In genomic region chr16:91861784-91862371, GRCm38 (mm10) we compare ENCODE assay signal across 7 mouse cellular contexts.
DNase-seq lines count a peak whose midpoint lies in the region; ATAC-seq and TF ChIP-seq lines count a peak whose summit lies in the region.

No protein-coding gene starts in this region.

- H3K27me3 ChIP-seq in midbrain, postnatal 0 days (ENCODE audit: insufficient read depth, low read length): no peaks in the 10 kb centered on the region
- H3K27me3 ChIP-seq in midbrain, embryonic 15.5 days (replicated peaks): no peaks in the 10 kb centered on the region
- no peaks in the 10 kb centered on the region for H3K27me3 ChIP-seq in heart, embryonic 16.5 days (ENCODE audit: control insufficient read depth, insufficient read depth, low read length)
- no peaks in the 10 kb centered on the region for H3K27me3 ChIP-seq in liver, embryonic 11.5 days (replicated peaks; ENCODE audit: control insufficient read depth, insufficient read depth, low read length)
- no peaks in the 10 kb centered on the region for H3K27me3 ChIP-seq in testis, adult 2 months (ENCODE audit: control insufficient read depth, insufficient read depth, low read length)

- peaks cover 28% of the 10 kb centered on the region for H3K36me3 ChIP-seq in midbrain, postnatal 0 days (ENCODE audit: insufficient read depth, low read length)
- H3K36me3 ChIP-seq in midbrain, embryonic 15.5 days (replicated peaks): peaks cover 13% of the 10 kb centered on the region
- H3K36me3 ChIP-seq in heart, embryonic 16.5 days (ENCODE audit: control insufficient read depth, insufficient read depth): peaks cover 8% of the 10 kb centered on the region; the same call in 1 of the 2 replicates
- H3K36me3 ChIP-seq in liver, embryonic 11.5 days (ENCODE audit: control insufficient read depth, insufficient read depth, low read length): peaks cover 2% of the 10 kb centered on the region; the same call in 1 of the 2 replicates
- no peaks in the 10 kb centered on the region; the same call in 1 of the 2 replicates for H3K36me3 ChIP-seq in testis, adult 2 months (ENCODE audit: control insufficient read depth, insufficient read depth, low read length)

- TF ChIP-seq CTCF in midbrain, postnatal 0 days (IDR thresholded peaks at IDR 0.05): no peak
- no peak for TF ChIP-seq CTCF in embryonic fibroblast, embryonic 13.5 days (IDR thresholded peaks at IDR 0.05; ENCODE audit: borderline replicate concordance, insufficient read depth, low read length)
- no peak for TF ChIP-seq CTCF in testis, adult 2 months (IDR thresholded peaks at IDR 0.05; ENCODE audit: control insufficient read depth, insufficient read depth, insufficient replicate concordance, low read depth, low read length)

- 0 out of 2 replicates have a peak, but pooled peaks have one; percentile 31 for TF ChIP-seq POLR2A in embryonic fibroblast, embryonic 13.5 days (IDR thresholded peaks at IDR 0.05; ENCODE audit: low read depth, low read length)
- no peak for TF ChIP-seq POLR2A in testis, adult 2 months (IDR thresholded peaks at IDR 0.05; ENCODE audit: control insufficient read depth, low read depth, low read length)

- DNase-seq in midbrain, postnatal 0 days (ENCODE audit: low spot score): peak; percentile 62
- no peak for DNase-seq in liver, embryonic 11.5 days (ENCODE audit: low spot score)

- 75% methylated on average over 6 of the region's 6 CpGs for WGBS in midbrain, postnatal 0 days
- WGBS in midbrain, embryonic 15.5 days: 79% methylated on average over 6 of the region's 6 CpGs
- WGBS in heart, embryonic 16.5 days: 48% methylated on average over 6 of the region's 6 CpGs
- 71% methylated on average over 6 of the region's 6 CpGs for WGBS in liver, embryonic 11.5 days

- H3K4me2 ChIP-seq in midbrain, postnatal 0 days (ENCODE audit: low read depth, low read length, poor library complexity, severe bottlenecking): no peak overlapping the region
- H3K4me2 ChIP-seq in midbrain, embryonic 15.5 days: no peak overlapping the region
- H3K4me2 ChIP-seq in heart, embryonic 16.5 days (ENCODE audit: low read depth, low read length): no peak overlapping the region
- no peak overlapping the region for H3K4me2 ChIP-seq in liver, embryonic 11.5 days

- no peaks in the 10 kb centered on the region for H3K9me3 ChIP-seq in midbrain, postnatal 0 days (ENCODE audit: low read length)
- H3K9me3 ChIP-seq in midbrain, embryonic 15.5 days: no peaks in the 10 kb centered on the region
- no peaks in the 10 kb centered on the region for H3K9me3 ChIP-seq in heart, embryonic 16.5 days (replicated peaks; ENCODE audit: control insufficient read depth, low read length)
- no peaks in the 10 kb centered on the region for H3K9me3 ChIP-seq in liver, embryonic 11.5 days (ENCODE audit: control insufficient read depth, low read length)

- H3K9ac ChIP-seq in midbrain, postnatal 0 days (replicated peaks; ENCODE audit: low read length, poor library complexity, severe bottlenecking): no peak overlapping the region
- H3K9ac ChIP-seq in midbrain, embryonic 15.5 days: no peak overlapping the region
- H3K9ac ChIP-seq in heart, embryonic 16.5 days (ENCODE audit: low read length): no peak overlapping the region
- H3K9ac ChIP-seq in liver, embryonic 11.5 days (ENCODE audit: low read depth, low read length): peak overlapping the region; percentile 25; the same call in 1 of the 2 replicates

- ATAC-seq in midbrain, postnatal 0 days (ENCODE audit: low FRiP score): no peak
- no peak for ATAC-seq in midbrain, embryonic 15.5 days (replicated peaks)
- ATAC-seq in heart, embryonic 16.5 days (replicated peaks; ENCODE audit: extremely low read depth, insufficient read depth, low FRiP score): no peak
- ATAC-seq in liver, embryonic 11.5 days (replicated peaks; ENCODE audit: low FRiP score): no peak
- ATAC-seq in granulocyte monocyte progenitor cell, adult 5-6 weeks (replicated peaks; ENCODE audit: poor library complexity, severe bottlenecking): no peak

- H3K27ac ChIP-seq in midbrain, postnatal 0 days (ENCODE audit: low read depth, low read length): 0 out of 2 replicates have a peak overlapping the region, but pooled peaks have one; percentile 34
- H3K27ac ChIP-seq in midbrain, embryonic 15.5 days: no peak overlapping the region
- H3K27ac ChIP-seq in embryonic fibroblast, embryonic 13.5 days (ENCODE audit: insufficient read depth, low read length): peak overlapping the region; percentile 95
- H3K27ac ChIP-seq in heart, embryonic 16.5 days (ENCODE audit: low read length): peak overlapping the region; percentile 65
- no peak overlapping the region for H3K27ac ChIP-seq in liver, embryonic 11.5 days (ENCODE audit: low read depth, low read length)
- peak overlapping the region; percentile 64; the same call in 1 of the 2 replicates for H3K27ac ChIP-seq in testis, adult 2 months (ENCODE audit: control insufficient read depth, insufficient read depth, low read depth, low read length)

- H3K4me3 ChIP-seq in midbrain, postnatal 0 days (ENCODE audit: low read depth, low read length): no peak overlapping the region
- no peak overlapping the region for H3K4me3 ChIP-seq in midbrain, embryonic 15.5 days
- H3K4me3 ChIP-seq in embryonic fibroblast, embryonic 13.5 days (ENCODE audit: insufficient read depth, low read length): no peak overlapping the region
- H3K4me3 ChIP-seq in heart, embryonic 16.5 days (ENCODE audit: low read length): no peak overlapping the region
- H3K4me3 ChIP-seq in liver, embryonic 11.5 days (ENCODE audit: low read depth, low read length): no peak overlapping the region
- H3K4me3 ChIP-seq in testis, adult 2 months (ENCODE audit: control insufficient read depth, low read depth, low read length): no peak overlapping the region

- 0 out of 2 replicates have a peak, but pooled peaks cover 5% of the 10 kb centered on the region for H3K4me1 ChIP-seq in midbrain, postnatal 0 days (ENCODE audit: insufficient read depth, low read length)
- H3K4me1 ChIP-seq in midbrain, embryonic 15.5 days: no peaks in the 10 kb centered on the region
- H3K4me1 ChIP-seq in embryonic fibroblast, embryonic 13.5 days (ENCODE audit: control insufficient read depth, insufficient read depth, low read length): peaks cover 12% of the 10 kb centered on the region
- H3K4me1 ChIP-seq in heart, embryonic 16.5 days (ENCODE audit: control insufficient read depth, insufficient read depth, low read length): peaks cover 40% of the 10 kb centered on the region
- H3K4me1 ChIP-seq in liver, embryonic 11.5 days (replicated peaks; ENCODE audit: control insufficient read depth, insufficient read depth, low read length): peaks cover 42% of the 10 kb centered on the region
- peaks cover 2% of the 10 kb centered on the region; the same call in 1 of the 2 replicates for H3K4me1 ChIP-seq in testis, adult 2 months (ENCODE audit: control insufficient read depth, insufficient read depth, low read length)

Comparison
In these comparisons a context has a peak if more than half of its experiments do, and no peak if none do; other contexts are left out.
1. H3K27ac ChIP-seq: peak in midbrain, postnatal 0 days (single experiment), embryonic fibroblast, embryonic 13.5 days (single experiment), heart, embryonic 16.5 days (single experiment) and testis, adult 2 months (single experiment); none in midbrain, embryonic 15.5 days (single experiment) and liver, embryonic 11.5 days (single experiment).